Mouse (Mus musculus): ENCODE data around the gene Prl2b1. TPM values are rescaled to one million over a fixed set of nuclear protein-coding genes. Genes with fewer than 3 reads are reported as not detected.

Gene Prl2b1
- total RNA-seq (2018; cell fraction: chromatin; rRNA removed) = not detected
- total RNA-seq (2018; cell fraction: cytosol; rRNA removed) = not detected
- not detected for total RNA-seq (2018; cell fraction: nucleus; rRNA removed)
- not detected in 3 replicates for polyA plus RNA-seq (2018)

GRCm38 (mm10) chr13:27390746-27391145, at the start of gene Prl2b1:
Gene Prl2b1 (minus strand): TSS chr13:27390846.
- Histone ChIP-seq H3K79me2 (ENCODE audit: inconsistent target) (no peaks in the 10 kb centered on the region), H3K27ac (no peak within 1 kb of the TSS), H3K36me3 (ENCODE audit: inconsistent target) (no peaks in the 10 kb centered on the region), H3K4me3 (ENCODE audit: inconsistent target) (no peak within 1 kb of the TSS)
- 86% methylated on average over 6 of the region's 6 CpGs for WGBS (ENCODE audit: missing documents)

DNA sequence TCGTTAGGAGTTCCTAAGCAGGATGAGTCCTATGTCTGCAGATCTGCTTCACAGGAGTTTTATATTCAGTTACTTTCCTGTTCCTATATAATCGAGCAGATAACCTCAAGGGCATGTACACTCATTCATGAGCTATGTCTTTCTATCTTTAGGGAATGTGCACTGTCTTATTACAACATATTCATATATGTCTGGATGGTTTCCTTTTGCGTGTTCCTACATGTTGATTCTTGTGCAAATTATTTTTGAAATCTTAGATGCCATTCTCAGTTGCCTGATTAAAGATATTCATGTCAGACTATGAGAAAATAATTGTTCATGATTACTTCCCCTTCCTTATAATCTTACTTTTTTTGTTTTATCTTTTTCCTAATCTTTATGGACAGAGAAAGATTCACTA, 47.9 kb upstream of the Prl2b1 start, which contains the start of gene Prl8a6:
Gene Prl8a6, minus strand, starts transcription at position 101 of the 400 bp plus-strand sequence.
- H3K36me3 ChIP-seq (ENCODE audit: inconsistent target) = no peaks in the 10 kb centered on the region
- H3K27ac ChIP-seq = no peak within 1 kb of the TSS
- WGBS (ENCODE audit: missing documents) = 80% methylated on average over 3 of the region's 3 CpGs
- no peak within 1 kb of the TSS for H3K4me3 ChIP-seq (ENCODE audit: inconsistent target)
- no peaks in the 10 kb centered on the region for H3K79me2 ChIP-seq (ENCODE audit: inconsistent target)

DNA sequence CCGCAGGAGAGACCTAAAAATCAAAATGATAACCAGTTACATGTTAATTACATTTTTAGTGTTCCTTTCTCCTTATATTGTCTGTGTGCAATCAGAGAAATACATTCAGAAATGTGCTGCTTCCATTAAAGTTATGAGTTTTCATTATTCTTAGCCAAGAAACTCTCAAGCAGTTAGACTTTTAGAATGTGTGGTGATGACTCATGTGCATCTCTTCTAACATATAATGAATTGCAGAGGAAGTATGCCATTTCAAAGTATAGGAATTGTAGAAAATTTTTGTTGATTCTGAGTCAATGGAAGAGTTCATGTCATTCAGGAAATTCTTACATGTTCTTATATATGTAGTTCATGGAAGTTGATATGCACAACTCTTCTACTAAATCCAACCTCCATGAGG, 42.5 kb upstream of the Prl2b1 start:
- WGBS (ENCODE audit: missing documents) = 82% methylated on average over 1 of the region's 1 CpGs
- Histone ChIP-seq H3K27ac (no peak overlapping the region), H3K79me2 (ENCODE audit: inconsistent target) (no peaks in the 10 kb centered on the region), H3K4me3 (ENCODE audit: inconsistent target) (no peak overlapping the region), H3K36me3 (ENCODE audit: inconsistent target) (no peaks in the 10 kb centered on the region)

- no peak overlapping the region for H3K27ac ChIP-seq
- H3K79me2 ChIP-seq (ENCODE audit: inconsistent target) = no peaks in the 10 kb centered on the region
- H3K36me3 ChIP-seq (ENCODE audit: inconsistent target) = no peaks in the 10 kb centered on the region
- H3K4me3 ChIP-seq (ENCODE audit: inconsistent target) = no peak overlapping the region
Measured at GRCm38 (mm10) chr13:27413640-27414039, 23.0 kb upstream of the Prl2b1 start.

GRCm38 (mm10) chr13:27399061-27399724, 8.5 kb upstream of the Prl2b1 start:
- Histone ChIP-seq H3K27ac (no peak overlapping the region), H3K79me2 (ENCODE audit: inconsistent target) (no peaks in the 10 kb centered on the region), H3K36me3 (ENCODE audit: inconsistent target) (no peaks in the 10 kb centered on the region), H3K4me3 (ENCODE audit: inconsistent target) (no peak overlapping the region)
- 91% methylated on average over 4 of the region's 7 CpGs for WGBS (ENCODE audit: missing documents)

- Histone ChIP-seq H3K79me2 (ENCODE audit: inconsistent target) (no peaks in the 10 kb centered on the region), H3K4me3 (ENCODE audit: inconsistent target) (no peak within 1 kb of the TSS), H3K36me3 (ENCODE audit: inconsistent target) (no peaks in the 10 kb centered on the region), H3K27ac (no peak within 1 kb of the TSS)
- 70% methylated on average over 2 of the region's 2 CpGs for WGBS (ENCODE audit: missing documents)
Measured at GRCm38 (mm10) chr13:27345373-27345772, 45.3 kb downstream of the Prl2b1 start, which contains the start of gene Prl8a2. Gene Prl8a2 (plus strand): TSS chr13:27345673.

DNA sequence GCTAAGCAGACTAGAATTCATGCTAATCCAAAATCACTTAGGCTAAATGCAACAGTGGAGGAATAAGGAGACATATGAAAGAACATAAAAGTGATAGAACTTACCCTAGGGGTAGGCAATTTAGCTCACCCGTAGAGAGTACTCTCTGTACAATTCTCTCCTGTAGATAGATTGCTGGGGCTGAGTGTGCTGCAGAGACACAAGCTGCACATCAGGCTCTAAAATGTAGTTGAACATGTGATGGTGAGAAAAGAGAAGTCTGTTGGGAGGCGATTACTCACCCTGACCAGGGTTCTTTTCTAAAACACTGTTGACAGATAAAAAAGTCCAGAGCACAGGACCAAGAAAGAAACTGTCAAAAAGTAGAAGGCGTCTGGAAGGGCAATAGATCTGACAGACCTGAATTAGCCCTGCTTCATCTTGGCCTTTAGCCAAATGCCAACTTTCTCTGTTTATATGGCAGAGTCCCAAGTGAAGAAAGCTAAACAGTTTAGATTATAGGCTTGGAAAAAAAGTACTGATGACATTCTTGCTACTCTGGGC, 47.8 kb downstream of the Prl2b1 start:
- no peaks in the 10 kb centered on the region for H3K79me2 ChIP-seq (ENCODE audit: inconsistent target)
- 80% methylated on average over 3 of the region's 3 CpGs for WGBS (ENCODE audit: missing documents)
- H3K4me3 ChIP-seq (ENCODE audit: inconsistent target) = no peak overlapping the region
- no peaks in the 10 kb centered on the region for H3K36me3 ChIP-seq (ENCODE audit: inconsistent target)
- H3K27ac ChIP-seq = no peak overlapping the region

DNA sequence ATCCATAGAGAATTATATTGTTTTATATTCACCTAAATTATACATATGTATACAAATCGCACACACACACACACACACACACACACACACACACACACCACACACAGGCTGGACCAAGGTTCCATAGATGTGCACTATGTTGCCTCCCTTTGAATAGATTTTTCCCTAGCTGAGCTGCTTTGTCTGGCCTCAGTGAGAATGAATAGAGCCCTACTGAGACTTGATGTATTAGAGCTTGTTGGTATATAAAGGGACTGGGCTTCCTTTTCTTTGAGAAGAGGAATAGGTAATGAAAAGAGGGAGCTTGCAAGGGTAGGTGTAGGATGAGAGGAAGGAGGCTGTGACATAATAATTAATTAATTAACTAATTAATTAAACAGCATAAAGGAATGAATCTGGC, 55.7 kb downstream of the Prl2b1 start:
- H3K36me3 ChIP-seq (ENCODE audit: inconsistent target) = no peaks in the 10 kb centered on the region
- no CpG with 5 or more reads among the region's 1 CpGs for WGBS (ENCODE audit: missing documents)
- H3K4me3 ChIP-seq (ENCODE audit: inconsistent target) = no peak overlapping the region
- H3K27ac ChIP-seq = no peak overlapping the region
- H3K79me2 ChIP-seq (ENCODE audit: inconsistent target) = no peaks in the 10 kb centered on the region

Other genes with a start within 250 kb of the Prl2b1 start
- not detected in 3 replicates for gene Prl3d3, start 234.1 kb downstream of the Prl2b1 start, polyA plus RNA-seq (2018)
- gene Prl3c1, start 194.2 kb downstream of the Prl2b1 start, polyA plus RNA-seq (2018) = not detected in 3 replicates
- gene Prl3b1, start 149.0 kb downstream of the Prl2b1 start, polyA plus RNA-seq (2018) = not detected in 3 replicates
- not detected in 3 replicates for gene Prl3a1, start 131.4 kb downstream of the Prl2b1 start, polyA plus RNA-seq (2018)
- gene Prl6a1, start 78.2 kb downstream of the Prl2b1 start, polyA plus RNA-seq (2018) = not detected in 3 replicates
- gene Prl8a2, start 45.2 kb downstream of the Prl2b1 start, polyA plus RNA-seq (2018) = not detected in 3 replicates
- not detected in 3 replicates for gene Prl8a6, start 47.8 kb upstream of the Prl2b1 start, polyA plus RNA-seq (2018)
- gene Prl8a8, start 122.4 kb upstream of the Prl2b1 start, polyA plus RNA-seq (2018) = not detected in 3 replicates
- not detected in 3 replicates for gene Prl8a9, start 173.8 kb upstream of the Prl2b1 start, polyA plus RNA-seq (2018)
- not detected in 3 replicates for gene Prl8a1, start 191.3 kb upstream of the Prl2b1 start, polyA plus RNA-seq (2018)
- not detected in 3 replicates for gene Prl7b1, start 219.7 kb upstream of the Prl2b1 start, polyA plus RNA-seq (2018)

All from macrophage (primary cell).